Mouse (Mus musculus) liver, embryonic 14.5 days (tissue): ENCODE measurements at regions not wholly inside any gene's neighbourhood (a gene's known extent, or its start where the extent isn't known, plus 50 kb on each side); places are given as distances from the start of the nearest gene placed in this dataset.

Experiments
- ATAC-seq: fragments of 200-750 bp; cut with Nextera tagmentation; 2 replicates; pipeline ENCODE4 v1.8.0; 2017; ENCODE audit warnings: moderate number of reproducible peaks, mild to moderate bottlenecking, moderate library complexity; ENCODE audit not compliant: insufficient read depth
- DNase-seq, 3 experiments: peaks; one replicate each; pipeline ENCODE4 v3.0.0-alpha.2; 2012 to 2013; ENCODE audit warnings: low read depth in 3 of 3, low spot score in 3 of 3
- H3K27ac ChIP-seq: fragments of 300-500 bp; sonication (generic); 2 replicates; pipeline ENCODE4 v1.5.1; 2014; ENCODE audit warnings: moderate library complexity, mild to moderate bottlenecking, control low read depth, inconsistent platforms
- H3K27me3 ChIP-seq: fragments of 300-500 bp; sonication (generic); 2 replicates; pipeline ENCODE4 v1.6.1; 2014; ENCODE audit warnings: mild to moderate bottlenecking, low read length, moderate library complexity; ENCODE audit not compliant: control insufficient read depth, insufficient read depth
- H3K36me3 ChIP-seq: fragments of 300-500 bp; sonication (generic); replicated peaks from 2 replicates; pipeline ENCODE4 v1.6.1; 2014; ENCODE audit warnings: low read depth; ENCODE audit not compliant: control insufficient read depth, insufficient read depth
- H3K4me1 ChIP-seq, 2 experiments: fragments of 200-500 bp in 1 of 2; fragments of 300-500 bp in 1 of 2; sonication (generic) in 1 of 2; replicated peaks; 2 replicates each; pipeline ENCODE4 v1.6.1; 2012 to 2014; ENCODE audit warnings: antibody characterized with exemption in 1 of 2, inconsistent platforms in 1 of 2, low read length in 1 of 2; ENCODE audit not compliant: control insufficient read depth in 2 of 2, insufficient read depth in 2 of 2
- H3K4me2 ChIP-seq: fragments of 300-500 bp; sonication (generic); 2 replicates; pipeline ENCODE4 v1.6.1; 2014; ENCODE audit warnings: low read depth, mild to moderate bottlenecking, control low read depth, moderate library complexity
- H3K4me3 ChIP-seq, 2 experiments: fragments of 200-500 bp in 1 of 2; fragments of 300-500 bp in 1 of 2; sonication (generic) in 1 of 2; 2 replicates each; pipeline ENCODE4 v1.5.1; 2012 to 2014; ENCODE audit warnings: low read depth in 2 of 2, low read length in 2 of 2, mild to moderate bottlenecking in 2 of 2, control low read depth in 1 of 2, inconsistent platforms in 1 of 2, moderate library complexity in 1 of 2; ENCODE audit not compliant: insufficient read depth in 1 of 2
- H3K9ac ChIP-seq: fragments of 300-500 bp; sonication (generic); replicated peaks from 2 replicates; pipeline ENCODE4 v1.6.1; 2014; ENCODE audit warnings: mild to moderate bottlenecking, control low read depth, moderate library complexity
- H3K9me3 ChIP-seq: fragments of 300-500 bp; sonication (generic); 2 replicates; pipeline ENCODE4 v1.6.1; 2016; ENCODE audit warnings: low read length, mixed read lengths; ENCODE audit not compliant: control insufficient read depth
- CTCF ChIP-seq: IDR thresholded peaks from 2 replicates; pipeline ENCODE4 v1.5.1; 2016; ENCODE audit warnings: antibody characterized with exemption, low read depth, control low read depth
- EP300 ChIP-seq: IDR thresholded peaks from 2 replicates; pipeline ENCODE4 v1.6.1; 2016; ENCODE audit warnings: antibody characterized with exemption, low read depth
- WGBS: fragments of 180-500 bp; shearing (Covaris S2); extraction: QIAGEN DNeasy Blood & Tissue Kit; methylation state at CpG from one replicate; pipeline ENCODE4 v1.1.7; 2014; ENCODE audit not compliant: insufficient replicate concordance; 5-methylcytosine and 5-hydroxymethylcytosine counted together

GRCm38 (mm10) chrX:86490309-86490708 is 185.4 kb upstream of the Mageb4 start:
- Histone ChIP-seq H3K4me2 (no peak overlapping the region), H3K36me3 (no peaks in the 10 kb centered on the region), H3K27me3 (no peaks in the 10 kb centered on the region), H3K4me1 (no peaks in the 10 kb centered on the region), H3K4me3 (no peak overlapping the region), H3K9ac (no peak overlapping the region), H3K9me3 (no peaks in the 10 kb centered on the region), H3K27ac (no peak overlapping the region)
- 10% methylated on average over 3 of the region's 3 CpGs for WGBS
- ATAC-seq (no peak), DNase-seq (no peak)
- TF ChIP-seq EP300 (no peak), CTCF (peak; percentile 50)
